Mouse (Mus musculus) kidney, adult 2 months (tissue): ENCODE results near the gene Nxf3. TPM values are rescaled to one million over a fixed set of nuclear protein-coding genes. Genes with fewer than 3 reads are reported as not detected.
"Not testable (repeated sequence)": the region's sequence is repeated elsewhere in the genome, so short reads cannot be mapped to it uniquely, and the experiment has no call there.

Experiments
- DNase-seq: peaks from one replicate; pipeline ENCODE4 v3.0.0; 2021
- H3K27ac ChIP-seq: fragments of 200-500 bp; 2 replicates; pipeline ENCODE4 v1.5.1; 2012; ENCODE audit warnings: low read depth, low read length, control low read depth, inconsistent platforms; ENCODE audit not compliant: insufficient read depth
- H3K27me3 ChIP-seq: fragments of 200-500 bp; replicated peaks from 2 replicates; pipeline ENCODE4 v1.6.1; 2012; ENCODE audit warnings: mild to moderate bottlenecking, moderate library complexity, low read length, inconsistent platforms; ENCODE audit not compliant: control insufficient read depth, insufficient read depth
- H3K36me3 ChIP-seq: fragments of 200-500 bp; 2 replicates; pipeline ENCODE4 v1.6.1; 2012; ENCODE audit warnings: mild to moderate bottlenecking, moderate library complexity, low read length, inconsistent platforms; ENCODE audit not compliant: control insufficient read depth, insufficient read depth
- H3K4me1 ChIP-seq: fragments of 200-500 bp; 2 replicates; pipeline ENCODE4 v1.6.1; 2011; ENCODE audit warnings: low read length; ENCODE audit not compliant: control insufficient read depth, insufficient read depth
- H3K4me3 ChIP-seq: fragments of 200-500 bp; 2 replicates; pipeline ENCODE4 v1.5.1; 2011; ENCODE audit warnings: mild to moderate bottlenecking, low read depth, low read length, control low read depth; ENCODE audit not compliant: insufficient read depth
- CTCF ChIP-seq: fragments of 200-500 bp; conservative IDR thresholded peaks from 2 replicates; pipeline ENCODE4 v1.5.1; 2011; ENCODE audit warnings: low read depth, mild to moderate bottlenecking, control low read depth, low read length, moderate library complexity, mixed read lengths; ENCODE audit not compliant: insufficient read depth, insufficient read length
- POLR2A ChIP-seq: fragments of 200-500 bp; IDR thresholded peaks from one replicate; pipeline ENCODE4 v1.6.1; 2011; ENCODE audit warnings: low read depth, low read length, control low read depth
- WGBS: fragments of 180-500 bp; shearing (Covaris S2); methylation state at CpG from one replicate; pipeline ENCODE4 v1.1.7; 2018; 5-methylcytosine and 5-hydroxymethylcytosine counted together
- polyA plus RNA-seq: library from polyadenylated mRNA; depleted of rRNA; stranded (reverse); fragments of >200 nt; gene quantifications from 2 replicates; pipeline ENCODE4 v1.2.3, GENCODE M21; 2012; rRNA removed

Nxf3 gene
- polyA plus RNA-seq, 1 experiment: not detected

DNA sequence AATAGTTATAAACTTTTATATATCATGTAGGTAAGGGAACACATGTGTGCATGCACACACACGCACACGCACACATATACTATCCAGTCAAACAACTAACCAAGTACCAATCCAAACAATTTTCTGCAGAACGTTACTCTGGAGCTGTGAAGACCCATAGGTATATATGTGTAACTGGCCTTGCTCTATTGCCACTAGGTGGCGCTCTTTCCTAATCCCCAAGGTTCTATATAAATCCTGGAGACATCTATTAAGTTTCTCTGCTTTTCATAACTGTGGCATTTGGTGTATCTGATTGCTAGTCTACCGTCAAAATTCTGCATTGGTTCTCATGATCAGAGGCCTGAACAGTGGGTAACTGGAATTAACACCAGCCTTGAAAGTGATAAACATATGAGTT is 37.5 kb downstream of the Nxf3 start:
- no peak for TF ChIP-seq POLR2A
- no peak for TF ChIP-seq CTCF
- 8% methylated on average over 5 of the region's 5 CpGs for WGBS
- no peak overlapping the region for H3K27ac ChIP-seq
- H3K4me3 ChIP-seq: no peak overlapping the region
- peak; percentile 56 for DNase-seq
- H3K4me1 ChIP-seq: no peaks in the 10 kb centered on the region
- no peaks in the 10 kb centered on the region for H3K27me3 ChIP-seq
- H3K36me3 ChIP-seq: no peaks in the 10 kb centered on the region

DNA sequence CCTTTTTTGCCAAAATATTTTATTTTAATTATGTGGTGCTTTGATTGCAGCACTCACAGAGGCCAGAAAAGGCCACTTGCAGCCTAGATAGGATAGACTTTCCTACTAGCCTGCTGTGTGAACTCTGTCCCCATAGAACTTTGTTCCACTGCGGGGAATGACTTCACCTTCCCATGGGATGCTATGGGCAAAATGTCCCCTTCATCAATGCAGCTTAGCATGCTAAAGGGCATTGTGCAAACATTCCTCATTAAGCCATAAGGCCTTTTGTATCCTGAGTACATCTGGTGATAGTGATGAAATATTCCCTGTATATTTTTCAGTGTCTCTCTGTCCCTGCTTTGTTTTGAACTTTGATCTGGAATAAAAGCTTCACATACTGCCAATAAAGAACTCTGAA is 41.3 kb downstream of the Nxf3 start:
- no peaks in the 10 kb centered on the region for H3K36me3 ChIP-seq
- 80% methylated on average over 1 of the region's 1 CpGs for WGBS
- no peak for TF ChIP-seq CTCF
- no peak for TF ChIP-seq POLR2A
- no peaks in the 10 kb centered on the region for H3K4me1 ChIP-seq
- no peaks in the 10 kb centered on the region for H3K27me3 ChIP-seq
- H3K27ac ChIP-seq: no peak overlapping the region
- no peak overlapping the region for H3K4me3 ChIP-seq
- DNase-seq: no peak

DNA sequence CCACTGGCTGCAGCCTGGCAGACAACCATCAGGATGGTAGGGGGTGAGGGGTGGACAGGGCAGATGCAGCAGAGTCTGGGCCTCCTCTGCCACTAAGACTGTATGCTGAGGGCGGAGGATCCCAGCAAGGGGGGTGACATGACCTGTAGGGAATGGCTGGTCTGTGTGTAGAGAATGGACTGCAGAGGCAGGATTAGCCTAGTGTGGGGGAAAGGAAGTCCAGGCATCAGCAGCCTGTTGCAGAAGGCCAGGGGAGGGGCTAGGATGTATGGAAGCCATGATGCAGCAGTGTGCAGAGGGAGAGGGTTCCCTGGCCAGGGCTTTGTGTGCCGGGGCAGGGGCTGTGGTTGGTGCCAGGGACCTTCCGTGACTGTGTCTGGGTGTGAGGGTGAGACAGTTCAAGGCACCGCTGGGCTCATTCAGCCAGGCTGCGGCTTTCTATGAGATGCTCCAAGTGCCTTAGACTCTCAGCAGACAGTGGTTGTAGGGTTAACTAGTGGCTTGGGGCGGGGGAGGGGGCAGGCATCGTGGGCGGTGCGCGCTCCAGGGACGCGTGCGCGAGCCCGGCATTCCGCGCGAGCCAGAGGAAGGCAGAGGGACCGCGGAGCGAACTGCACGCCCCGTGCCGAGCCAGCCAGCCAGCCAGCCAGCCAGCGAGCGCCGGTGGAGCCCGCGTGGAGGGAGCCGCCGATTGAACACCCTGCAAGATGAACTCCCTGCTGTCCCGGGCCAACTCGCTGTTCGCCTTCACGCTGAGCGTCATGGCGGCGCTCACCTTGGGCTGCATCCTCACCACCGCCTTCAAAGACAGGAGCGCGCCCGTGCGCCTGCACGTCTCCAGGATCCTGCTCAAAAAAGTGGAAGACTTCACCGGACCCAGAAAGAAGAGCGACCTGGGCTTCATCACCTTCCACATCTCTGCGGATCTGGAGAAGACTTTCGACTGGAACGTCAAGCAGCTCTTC is 52.0 kb downstream of the Nxf3 start, which contains the start of gene Arxes1:
Gene Arxes1, plus strand, starts transcription at position 569 of the 965 bp plus-strand sequence.
- H3K4me3 ChIP-seq, H3K4me1 ChIP-seq, H3K27ac ChIP-seq, H3K27me3 ChIP-seq, H3K36me3 ChIP-seq: not testable (repeated sequence)
- DNase-seq: peak; percentile 0
- 41% methylated on average over 2 of the region's 49 CpGs for WGBS

DNA sequence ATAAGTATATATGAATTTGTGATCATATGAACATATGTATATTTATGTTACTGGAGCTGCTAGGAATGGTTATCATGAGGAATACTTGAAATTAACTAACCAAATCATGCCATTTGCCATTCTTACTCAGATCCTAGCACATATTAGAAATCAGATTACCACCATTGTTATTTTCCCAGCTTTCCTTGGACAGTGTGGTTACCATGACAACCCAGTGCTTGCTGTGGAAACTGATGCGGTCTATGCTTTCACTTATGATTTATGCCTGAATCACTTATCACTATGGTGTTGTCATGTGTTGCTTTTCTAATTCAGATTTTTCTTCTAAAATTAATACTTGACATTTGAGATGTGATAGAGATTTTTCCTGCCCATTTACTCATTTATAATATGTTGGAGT is 54.7 kb downstream of the Nxf3 start:
- no peak for DNase-seq
- TF ChIP-seq CTCF (no peak), POLR2A (no peak)
- Histone ChIP-seq H3K27ac (no peak overlapping the region), H3K27me3 (no peaks in the 10 kb centered on the region), H3K4me3 (no peak overlapping the region), H3K36me3 (no peaks in the 10 kb centered on the region), H3K4me1 (no peaks in the 10 kb centered on the region)
- WGBS: 68% methylated on average over 1 of the region's 1 CpGs

Other genes starting within 250 kb of the Nxf3 start
- gene Gprasp2, start 246.2 kb downstream of the Nxf3 start, polyA plus RNA-seq: 1.3 and 1.7 TPM in 2 replicates
- 5.1 and 6.3 TPM in 2 replicates for gene Arxes2, start 91.4 kb downstream of the Nxf3 start, polyA plus RNA-seq
- 0.53 and 1.3 TPM in 2 replicates for gene Arxes1, start 51.9 kb downstream of the Nxf3 start, polyA plus RNA-seq
- 0.62 and 1.5 TPM in 2 replicates for gene Bex2, start 17.0 kb downstream of the Nxf3 start, polyA plus RNA-seq
- gene Bex4, start 53.7 kb upstream of the Nxf3 start, polyA plus RNA-seq: 6.5 and 13.6 TPM in 2 replicates
- gene Tceal8, start 87.1 kb upstream of the Nxf3 start, polyA plus RNA-seq: 10.7 and 20.3 TPM in 2 replicates
- 0.20 and 0.39 TPM in 2 replicates for gene Tceal5, start 118.6 kb upstream of the Nxf3 start, polyA plus RNA-seq
- not detected in 2 replicates for gene Tceal7, start 129.5 kb upstream of the Nxf3 start, polyA plus RNA-seq
- 4.4 and 6.3 TPM in 2 replicates for gene Bex1, start 130.3 kb upstream of the Nxf3 start, polyA plus RNA-seq
- gene Tceal9, start 159.8 kb upstream of the Nxf3 start, polyA plus RNA-seq: 11.9 and 25.6 TPM in 2 replicates
- gene Bex3, start 185.0 kb upstream of the Nxf3 start, polyA plus RNA-seq: 41.5 and 51.1 TPM in 2 replicates